8 mouse cellular contexts compared by ENCODE assay signal in the genomic region with DNA sequence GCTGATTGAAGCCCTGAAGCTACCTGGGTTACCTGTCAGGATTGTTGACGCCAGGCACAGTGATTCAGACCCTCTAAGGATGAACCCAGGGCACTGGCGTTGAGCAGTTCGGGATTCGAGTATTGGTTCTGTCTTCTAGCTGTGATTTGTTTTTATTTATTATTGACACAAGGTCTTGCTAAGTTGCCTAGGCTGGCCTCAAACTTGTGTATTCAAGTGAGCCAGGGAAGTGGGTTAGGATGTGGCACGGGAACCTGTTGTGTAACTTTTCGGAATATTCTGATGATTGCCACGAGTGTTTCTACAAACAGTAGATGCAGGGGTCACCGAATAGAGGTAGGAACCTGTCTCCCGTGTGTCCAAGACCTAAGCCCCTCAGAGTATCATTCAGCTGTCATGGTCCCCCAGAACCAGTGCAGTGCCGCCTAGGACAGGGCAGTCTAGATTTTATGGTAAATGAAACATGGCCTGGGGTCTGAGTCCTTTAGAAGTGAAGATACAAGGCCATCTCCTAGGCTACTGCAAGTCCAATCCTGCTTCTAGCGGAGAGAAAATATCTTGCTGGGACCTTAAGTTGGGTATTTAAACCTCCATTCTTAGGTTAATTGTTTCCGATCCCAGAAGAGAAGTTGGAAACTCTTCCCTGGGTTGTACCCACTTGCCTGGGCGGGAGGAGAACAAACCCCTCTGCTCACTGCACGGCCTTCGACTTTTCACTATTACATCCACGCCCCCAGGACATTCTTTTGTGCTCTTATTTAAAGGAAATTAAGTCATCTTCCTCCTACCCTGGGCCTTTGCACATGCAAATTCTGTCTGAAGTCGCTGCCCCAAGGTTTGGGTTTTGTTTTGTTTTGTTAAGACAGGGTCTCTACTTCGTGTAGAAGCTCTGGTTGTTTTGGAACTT. TPM values are rescaled to one million over a fixed set of nuclear protein-coding genes. Genes with fewer than 3 reads are reported as not detected.
DNase-seq lines count a peak whose midpoint lies in the region; ATAC-seq and TF ChIP-seq lines count a peak whose summit lies in the region.

No protein-coding gene starts in this region.

- H3K9ac ChIP-seq in heart, adult 2 months (ENCODE audit: low read depth, low read length), result peak overlapping the region; percentile 95
- H3K9ac ChIP-seq in forebrain, embryonic 13.5 days, result peak overlapping the region; percentile 73
- H3K9ac ChIP-seq in liver, embryonic 11.5 days (ENCODE audit: low read depth, low read length), result peak overlapping the region; percentile 99
- peak overlapping the region; percentile 94 for H3K9ac ChIP-seq in stomach, postnatal 0 days (ENCODE audit: low read length)

- no peak for TF ChIP-seq POLR2A in heart, adult 2 months (IDR thresholded peaks at IDR 0.05; ENCODE audit: insufficient read depth, low read depth, low read length)

- no peak for TF ChIP-seq EP300 in heart, adult 2 months (IDR thresholded peaks at IDR 0.05; ENCODE audit: insufficient read depth, low read depth, low read length)
- no peak for TF ChIP-seq EP300 in stomach, postnatal 0 days (optimal IDR thresholded peaks at IDR 0.05)

- DNase-seq in heart, adult 2 months, result no peak
- DNase-seq in heart, postnatal 25 days (ENCODE audit: low spot score), result no peak
- DNase-seq in liver, embryonic 11.5 days (ENCODE audit: low spot score), result no peak
- DNase-seq in stomach, postnatal 0 days (ENCODE audit: low spot score), result no peak
- no peak for DNase-seq in ovary, postnatal 14 days (ENCODE audit: low spot score)
- no peak for DNase-seq in frontal cortex, postnatal 14 days (ENCODE audit: low spot score in 2 of 2)

- ATAC-seq in forebrain, embryonic 13.5 days, result peak; percentile 12
- ATAC-seq in liver, embryonic 11.5 days (replicated peaks; ENCODE audit: low FRiP score), result no peak
- no peak; the same call in 1 of the 2 replicates for ATAC-seq in stomach, postnatal 0 days (ENCODE audit: low FRiP score, low TSS enrichment)

- TF ChIP-seq CTCF in heart, adult 2 months (IDR thresholded peaks at IDR 0.05), result no peak
- no peak for TF ChIP-seq CTCF in E14TG2a.4 (conservative IDR thresholded peaks at IDR 0.05; ENCODE audit: low read length)
- no peak for TF ChIP-seq CTCF in stomach, postnatal 0 days (IDR thresholded peaks at IDR 0.05; ENCODE audit: low read depth)

- intact Hi-C loops in heart, adult 2 months (cut with DNase I), result no loop called here
- intact Hi-C loops in heart, postnatal 25 days (cut with DNase I), result no loop called here

- H3K4me2 ChIP-seq in forebrain, embryonic 13.5 days, result peak overlapping the region; percentile 97
- H3K4me2 ChIP-seq in liver, embryonic 11.5 days, result peak overlapping the region; percentile 81
- peak overlapping the region; percentile 87 for H3K4me2 ChIP-seq in stomach, postnatal 0 days (replicated peaks; ENCODE audit: low read depth)

- 43% methylated on average over 18 of the region's 18 CpGs for WGBS in heart, adult 2 months
- 34% methylated on average over 18 of the region's 18 CpGs for WGBS in forebrain, embryonic 13.5 days
- WGBS in liver, embryonic 11.5 days, result 55% methylated on average over 18 of the region's 18 CpGs
- WGBS in stomach, postnatal 0 days, result 34% methylated on average over 18 of the region's 18 CpGs

- H3K27me3 ChIP-seq in heart, adult 2 months (ENCODE audit: control insufficient read depth, insufficient read depth, low read length), result no peaks in the 10 kb centered on the region
- peaks cover 52% of the 10 kb centered on the region for H3K27me3 ChIP-seq in E14TG2a.4 (ENCODE audit: insufficient read depth, low read length)
- peaks cover 4% of the 10 kb centered on the region; the same call in 1 of the 2 replicates for H3K27me3 ChIP-seq in forebrain, embryonic 13.5 days
- no peaks in the 10 kb centered on the region for H3K27me3 ChIP-seq in liver, embryonic 11.5 days (replicated peaks; ENCODE audit: control insufficient read depth, insufficient read depth, low read length)
- H3K27me3 ChIP-seq in stomach, postnatal 0 days (ENCODE audit: control insufficient read depth, insufficient read depth, low read length), result no peaks in the 10 kb centered on the region

- H3K36me3 ChIP-seq in heart, adult 2 months (ENCODE audit: control insufficient read depth, insufficient read depth, low read length), result peaks cover under 1% of the 10 kb centered on the region
- H3K36me3 ChIP-seq in E14TG2a.4 (ENCODE audit: insufficient read depth, low read length), result peaks cover 19% of the 10 kb centered on the region
- peaks cover 12% of the 10 kb centered on the region; the same call in 1 of the 2 replicates for H3K36me3 ChIP-seq in forebrain, embryonic 13.5 days (ENCODE audit: poor library complexity, severe bottlenecking)
- H3K36me3 ChIP-seq in liver, embryonic 11.5 days (ENCODE audit: control insufficient read depth, insufficient read depth, low read length), result peaks cover 3% of the 10 kb centered on the region; the same call in 1 of the 2 replicates
- H3K36me3 ChIP-seq in stomach, postnatal 0 days (ENCODE audit: control insufficient read depth, insufficient read depth, low read length), result peaks cover 4% of the 10 kb centered on the region; the same call in 1 of the 2 replicates

- H3K9me3 ChIP-seq in E14TG2a.4 (ENCODE audit: low read length), result no peaks in the 10 kb centered on the region
- no peaks in the 10 kb centered on the region for H3K9me3 ChIP-seq in forebrain, embryonic 13.5 days (replicated peaks)
- H3K9me3 ChIP-seq in liver, embryonic 11.5 days (ENCODE audit: control insufficient read depth, low read length), result no peaks in the 10 kb centered on the region
- no peaks in the 10 kb centered on the region for H3K9me3 ChIP-seq in stomach, postnatal 0 days (ENCODE audit: control insufficient read depth, low read length)

- H3K4me3 ChIP-seq in heart, adult 2 months, result peak overlapping the region; percentile 90
- peak overlapping the region; percentile 95 for H3K4me3 ChIP-seq in E14TG2a.4 (replicated peaks; ENCODE audit: low read length)
- peak overlapping the region; percentile 67 for H3K4me3 ChIP-seq in forebrain, embryonic 13.5 days
- peak overlapping the region; percentile 91 for H3K4me3 ChIP-seq in liver, embryonic 11.5 days (ENCODE audit: low read depth, low read length)
- peak overlapping the region; percentile 83 for H3K4me3 ChIP-seq in stomach, postnatal 0 days (ENCODE audit: low read depth, low read length)

- peak overlapping the region; percentile 100 for H3K27ac ChIP-seq in heart, adult 2 months
- peak overlapping the region; percentile 88 for H3K27ac ChIP-seq in forebrain, embryonic 13.5 days
- peak overlapping the region; percentile 99 for H3K27ac ChIP-seq in liver, embryonic 11.5 days (ENCODE audit: low read depth, low read length)
- H3K27ac ChIP-seq in stomach, postnatal 0 days (replicated peaks), result peak overlapping the region; percentile 95

- H3K79me2 ChIP-seq in heart, adult 2 months (replicated peaks; ENCODE audit: control insufficient read depth, insufficient read depth, low read length), result peaks cover 3% of the 10 kb centered on the region

- peaks cover 5% of the 10 kb centered on the region for H3K4me1 ChIP-seq in heart, adult 2 months (ENCODE audit: control insufficient read depth, insufficient read depth, low read length)
- H3K4me1 ChIP-seq in E14TG2a.4 (replicated peaks; ENCODE audit: low read depth, low read length), result peaks cover 53% of the 10 kb centered on the region
- H3K4me1 ChIP-seq in forebrain, embryonic 13.5 days, result peaks cover 38% of the 10 kb centered on the region
- H3K4me1 ChIP-seq in liver, embryonic 11.5 days (replicated peaks; ENCODE audit: control insufficient read depth, insufficient read depth, low read length), result peaks cover 16% of the 10 kb centered on the region; the same call in 1 of the 2 replicates
- H3K4me1 ChIP-seq in stomach, postnatal 0 days (replicated peaks; ENCODE audit: control insufficient read depth, insufficient read depth), result 0 out of 2 replicates have a peak, but pooled peaks cover 6% of the 10 kb centered on the region

RNA-seq across cellular contexts. Expression of gene Zfp36l1, which starts 3.6 kb away (rescaled TPM):
- total RNA-seq in heart, adult 2 months (2021), result 10 to 100 TPM; 74.4 to 79.4 TPM
- polyA plus RNA-seq in heart, adult 2 months (2012; rRNA removed), result 43.3 and 65.0 TPM in 2 replicates
- total RNA-seq in heart, postnatal 25 days (2021), result 100 to 1,000 TPM in 1 of 2 experiments, 10 to 100 TPM in 1; 96.9 to 110 TPM
- polyA plus RNA-seq in forebrain, embryonic 13.5 days (2015; fragmentation: Nextera tagmentation; extraction: Ambion mirVana), result 52.6 and 60.2 TPM in 2 replicates
- 69.6 and 72.7 TPM in 2 replicates for polyA plus RNA-seq in liver, embryonic 11.5 days (2014; fragmentation: Nextera tagmentation; extraction: Ambion mirVana)
- 90.8 and 98.5 TPM in 2 replicates for polyA plus RNA-seq in stomach, postnatal 0 days (2015; fragmentation: Nextera tagmentation; extraction: Ambion mirVana)
